Mouse (Mus musculus) heart, postnatal 0 days (tissue): ENCODE results near the gene Kctd2.

Experiments used
- CTCF ChIP-seq: IDR thresholded peaks from 2 replicates; pipeline ENCODE4 v1.5.1; 2016; ENCODE audit warnings: antibody characterized with exemption, control low read depth, low read depth
- EP300 ChIP-seq: IDR thresholded peaks from 2 replicates; pipeline ENCODE4 v1.6.1; 2016; ENCODE audit warnings: antibody characterized with exemption, low read depth

- TF ChIP-seq CTCF, result no peak
- no peak for TF ChIP-seq EP300
Measured at GRCm38 (mm10) chr11:115405723-115406122, 14.2 kb upstream of the Kctd2 start.
